Mouse (Mus musculus): ENCODE measurements around the gene Pax7. TPM values are rescaled to one million over a fixed set of nuclear protein-coding genes. Genes with fewer than 3 reads are reported as not detected.

Gene Pax7
- polyA plus RNA-seq, 1 experiment from 2014 or later: 0.24 TPM

DNA sequence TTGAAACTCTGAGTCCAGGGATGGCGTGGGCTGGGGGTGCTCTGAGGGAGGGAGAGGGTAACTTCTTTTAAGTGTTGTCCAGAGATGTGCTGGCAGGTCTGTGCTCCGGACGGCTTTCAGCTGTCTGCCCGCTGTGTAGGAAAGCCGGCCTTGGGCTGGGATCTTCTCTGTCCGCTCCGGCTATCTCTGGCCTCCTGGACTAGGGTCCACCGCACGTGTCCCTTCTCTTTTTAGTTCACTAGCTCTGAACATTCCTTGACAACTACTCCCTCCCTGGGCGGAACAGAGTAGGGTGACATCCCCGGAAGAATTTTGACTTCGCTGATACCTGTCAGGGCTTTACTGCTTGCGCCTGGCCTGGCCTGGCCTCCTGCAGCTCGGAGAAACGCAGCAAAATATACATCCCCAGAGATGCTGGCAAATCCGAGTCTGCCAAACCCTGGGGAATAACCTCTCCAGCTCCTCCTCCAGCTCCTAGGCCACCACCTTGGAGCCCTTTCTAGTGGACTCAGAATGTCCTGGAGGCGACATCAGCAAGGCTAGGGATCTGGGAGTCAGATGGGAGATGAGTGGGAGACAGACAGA is 581 bp upstream of the Pax7 start:
- Histone ChIP-seq H3K4me1 (ENCODE audit: control insufficient read depth, insufficient read depth, low read depth, low read length) (peaks cover 10% of the 10 kb centered on the region), H3K36me3 (ENCODE audit: control insufficient read depth, insufficient read depth, low read length) (no peaks in the 10 kb centered on the region), H3K4me2 (ENCODE audit: low read length) (0 out of 2 replicates have a peak overlapping the region, but pooled peaks have one; percentile 3), H3K4me3 (ENCODE audit: low read length) (no peak overlapping the region), H3K27ac (ENCODE audit: low read depth, low read length) (no peak overlapping the region), H3K27me3 (replicated peaks; ENCODE audit: control insufficient read depth, insufficient read depth, low read length) (peaks cover 69% of the 10 kb centered on the region), H3K9ac (ENCODE audit: low read depth, low read length) (no peak overlapping the region), H3K9me3 (ENCODE audit: control insufficient read depth, low read length) (no peaks in the 10 kb centered on the region)
- WGBS: 9% methylated on average over 17 of the region's 17 CpGs
- ATAC-seq: no peak

DNA sequence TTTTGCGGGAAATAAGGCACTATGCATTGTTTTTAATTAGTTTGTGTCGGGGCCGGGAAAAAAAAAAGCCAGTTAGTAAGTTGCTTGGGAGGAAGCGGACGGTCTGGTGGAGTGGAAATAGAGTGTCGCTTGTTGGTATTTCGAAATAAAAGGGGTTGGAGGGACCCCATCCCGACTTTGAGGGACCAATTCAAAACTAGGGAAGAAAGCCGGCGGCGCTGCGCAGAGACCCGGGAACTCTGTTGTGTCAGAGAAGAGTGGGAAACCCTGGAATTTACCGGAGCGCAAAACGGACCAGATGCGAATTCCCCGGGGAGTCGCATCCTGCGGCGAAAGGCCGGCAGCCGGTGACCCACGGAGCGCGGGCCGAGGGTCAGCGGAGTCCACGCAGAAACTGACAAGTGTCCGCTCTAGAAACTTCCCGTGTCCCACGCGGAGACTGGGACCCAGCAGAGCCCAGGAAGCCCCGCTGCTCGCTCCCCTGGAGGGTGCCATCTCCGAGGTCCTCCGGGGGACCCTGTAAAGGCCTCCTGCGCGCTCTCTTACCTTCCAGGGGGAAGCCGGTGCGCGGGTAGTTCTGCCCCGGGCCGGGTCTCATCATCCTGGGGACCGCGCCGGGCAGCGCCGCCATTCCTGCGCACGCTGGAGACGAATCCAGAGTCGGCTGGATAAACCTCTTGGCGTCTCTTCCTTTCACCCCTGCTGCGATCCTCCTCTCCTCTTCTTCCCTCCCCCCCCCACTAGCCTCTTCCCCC is 870 bp downstream of the Pax7 start:
- H3K4me2 ChIP-seq (ENCODE audit: low read length): peak overlapping the region; percentile 40
- H3K36me3 ChIP-seq (ENCODE audit: control insufficient read depth, insufficient read depth, low read length): no peaks in the 10 kb centered on the region
- peaks cover 17% of the 10 kb centered on the region for H3K4me1 ChIP-seq (ENCODE audit: control insufficient read depth, insufficient read depth, low read depth, low read length)
- peaks cover 65% of the 10 kb centered on the region for H3K27me3 ChIP-seq (replicated peaks; ENCODE audit: control insufficient read depth, insufficient read depth, low read length)
- H3K4me3 ChIP-seq (ENCODE audit: low read length): peak overlapping the region; percentile 28
- no peak for ATAC-seq
- no peak overlapping the region for H3K27ac ChIP-seq (ENCODE audit: low read depth, low read length)
- under 1% methylated on average over 49 of the region's 55 CpGs for WGBS
- no peaks in the 10 kb centered on the region for H3K9me3 ChIP-seq (ENCODE audit: control insufficient read depth, low read length)
- H3K9ac ChIP-seq (ENCODE audit: low read depth, low read length): no peak overlapping the region

GRCm38 (mm10) chr4:139831501-139832230 is 1.7 kb downstream of the Pax7 start:
- Histone ChIP-seq H3K36me3 (ENCODE audit: control insufficient read depth, insufficient read depth, low read length) (no peaks in the 10 kb centered on the region), H3K9me3 (ENCODE audit: control insufficient read depth, low read length) (no peaks in the 10 kb centered on the region), H3K27me3 (replicated peaks; ENCODE audit: control insufficient read depth, insufficient read depth, low read length) (peaks cover 68% of the 10 kb centered on the region), H3K27ac (ENCODE audit: low read depth, low read length) (no peak overlapping the region), H3K9ac (ENCODE audit: low read depth, low read length) (no peak overlapping the region), H3K4me2 (ENCODE audit: low read length) (peak overlapping the region; percentile 31), H3K4me3 (ENCODE audit: low read length) (peak overlapping the region; percentile 24), H3K4me1 (ENCODE audit: control insufficient read depth, insufficient read depth, low read depth, low read length) (peaks cover 17% of the 10 kb centered on the region)
- under 1% methylated on average over 57 of the region's 57 CpGs for WGBS
- no peak for ATAC-seq

DNA sequence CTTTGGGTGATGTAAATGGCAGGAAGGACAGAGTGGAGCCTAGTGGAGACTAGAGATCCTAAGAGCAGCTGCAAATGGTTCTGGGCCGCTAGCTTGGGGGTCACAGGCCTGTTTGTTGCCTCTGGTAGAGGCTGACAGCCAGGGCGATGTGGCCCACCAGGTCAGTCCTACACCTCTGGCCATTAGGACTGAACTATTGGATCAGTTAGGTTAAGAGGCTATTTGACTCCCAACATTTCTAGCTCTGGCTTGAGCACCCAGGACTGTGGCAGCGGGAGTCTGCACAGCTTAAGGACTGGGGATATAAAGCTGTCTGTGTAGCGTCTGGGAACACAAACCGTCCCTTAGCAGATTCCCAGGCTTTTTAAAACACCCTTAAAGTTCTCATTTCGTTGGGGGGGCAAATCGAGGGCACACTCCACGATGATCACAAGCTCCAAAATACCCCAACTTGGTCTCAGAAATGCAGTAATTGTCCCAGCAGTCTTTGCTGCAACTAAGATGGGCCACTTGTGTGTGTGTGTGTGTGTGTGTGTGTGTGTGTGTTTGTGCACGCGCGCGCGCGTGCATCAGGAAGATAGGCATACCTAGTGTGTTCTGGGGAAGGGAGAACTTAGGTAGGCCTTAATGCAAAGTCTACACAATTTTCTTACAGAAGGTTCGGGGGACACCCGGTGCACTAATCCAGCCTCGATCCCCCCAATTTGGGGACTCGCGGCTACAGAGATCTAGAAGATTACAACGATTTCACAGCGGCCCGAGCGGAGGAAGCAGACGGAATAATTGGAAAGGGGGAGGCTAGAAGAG is 2.5 kb downstream of the Pax7 start:
- 4% methylated on average over 24 of the region's 24 CpGs for WGBS
- H3K9me3 ChIP-seq (ENCODE audit: control insufficient read depth, low read length): no peaks in the 10 kb centered on the region
- H3K9ac ChIP-seq (ENCODE audit: low read depth, low read length): no peak overlapping the region
- H3K4me2 ChIP-seq (ENCODE audit: low read length): no peak overlapping the region; the same call in 1 of the 2 replicates
- H3K36me3 ChIP-seq (ENCODE audit: control insufficient read depth, insufficient read depth, low read length): no peaks in the 10 kb centered on the region
- no peak overlapping the region for H3K27ac ChIP-seq (ENCODE audit: low read depth, low read length)
- peaks cover 70% of the 10 kb centered on the region for H3K27me3 ChIP-seq (replicated peaks; ENCODE audit: control insufficient read depth, insufficient read depth, low read length)
- peak overlapping the region; percentile 24; the same call in 1 of the 2 replicates for H3K4me3 ChIP-seq (ENCODE audit: low read length)
- peaks cover 17% of the 10 kb centered on the region for H3K4me1 ChIP-seq (ENCODE audit: control insufficient read depth, insufficient read depth, low read depth, low read length)
- ATAC-seq: no peak

- peaks cover 17% of the 10 kb centered on the region for H3K4me1 ChIP-seq (ENCODE audit: control insufficient read depth, insufficient read depth, low read depth, low read length)
- no peak overlapping the region for H3K9ac ChIP-seq (ENCODE audit: low read depth, low read length)
- H3K4me3 ChIP-seq (ENCODE audit: low read length): no peak overlapping the region
- H3K36me3 ChIP-seq (ENCODE audit: control insufficient read depth, insufficient read depth, low read length): no peaks in the 10 kb centered on the region
- ATAC-seq: no peak
- peaks cover 66% of the 10 kb centered on the region for H3K27me3 ChIP-seq (replicated peaks; ENCODE audit: control insufficient read depth, insufficient read depth, low read length)
- no peak overlapping the region for H3K27ac ChIP-seq (ENCODE audit: low read depth, low read length)
- 13% methylated on average over 14 of the region's 14 CpGs for WGBS
- no peaks in the 10 kb centered on the region for H3K9me3 ChIP-seq (ENCODE audit: control insufficient read depth, low read length)
- no peak overlapping the region for H3K4me2 ChIP-seq (ENCODE audit: low read length)
Measured at GRCm38 (mm10) chr4:139830053-139830452, 3.3 kb downstream of the Pax7 start.

GRCm38 (mm10) chr4:139828871-139829590 is 4.3 kb downstream of the Pax7 start:
- H3K9me3 ChIP-seq (ENCODE audit: control insufficient read depth, low read length): no peaks in the 10 kb centered on the region
- ATAC-seq: no peak
- H3K27ac ChIP-seq (ENCODE audit: low read depth, low read length): no peak overlapping the region
- H3K4me2 ChIP-seq (ENCODE audit: low read length): no peak overlapping the region
- WGBS: 21% methylated on average over 16 of the region's 16 CpGs
- H3K4me3 ChIP-seq (ENCODE audit: low read length): no peak overlapping the region
- H3K27me3 ChIP-seq (replicated peaks; ENCODE audit: control insufficient read depth, insufficient read depth, low read length): peaks cover 62% of the 10 kb centered on the region
- H3K36me3 ChIP-seq (ENCODE audit: control insufficient read depth, insufficient read depth, low read length): no peaks in the 10 kb centered on the region
- H3K9ac ChIP-seq (ENCODE audit: low read depth, low read length): no peak overlapping the region
- H3K4me1 ChIP-seq (ENCODE audit: control insufficient read depth, insufficient read depth, low read depth, low read length): peaks cover 17% of the 10 kb centered on the region

GRCm38 (mm10) chr4:139828283-139828678 is 5.0 kb downstream of the Pax7 start:
- H3K27ac ChIP-seq (ENCODE audit: low read depth, low read length): no peak overlapping the region
- H3K4me3 ChIP-seq (ENCODE audit: low read length): peak overlapping the region; percentile 27
- no peaks in the 10 kb centered on the region for H3K9me3 ChIP-seq (ENCODE audit: control insufficient read depth, low read length)
- WGBS: 1% methylated on average over 37 of the region's 37 CpGs
- H3K27me3 ChIP-seq (replicated peaks; ENCODE audit: control insufficient read depth, insufficient read depth, low read length): peaks cover 59% of the 10 kb centered on the region
- no peak for ATAC-seq
- H3K4me1 ChIP-seq (ENCODE audit: control insufficient read depth, insufficient read depth, low read depth, low read length): peaks cover 22% of the 10 kb centered on the region
- no peak overlapping the region for H3K9ac ChIP-seq (ENCODE audit: low read depth, low read length)
- H3K4me2 ChIP-seq (ENCODE audit: low read length): peak overlapping the region; percentile 46
- H3K36me3 ChIP-seq (ENCODE audit: control insufficient read depth, insufficient read depth, low read length): no peaks in the 10 kb centered on the region

DNA sequence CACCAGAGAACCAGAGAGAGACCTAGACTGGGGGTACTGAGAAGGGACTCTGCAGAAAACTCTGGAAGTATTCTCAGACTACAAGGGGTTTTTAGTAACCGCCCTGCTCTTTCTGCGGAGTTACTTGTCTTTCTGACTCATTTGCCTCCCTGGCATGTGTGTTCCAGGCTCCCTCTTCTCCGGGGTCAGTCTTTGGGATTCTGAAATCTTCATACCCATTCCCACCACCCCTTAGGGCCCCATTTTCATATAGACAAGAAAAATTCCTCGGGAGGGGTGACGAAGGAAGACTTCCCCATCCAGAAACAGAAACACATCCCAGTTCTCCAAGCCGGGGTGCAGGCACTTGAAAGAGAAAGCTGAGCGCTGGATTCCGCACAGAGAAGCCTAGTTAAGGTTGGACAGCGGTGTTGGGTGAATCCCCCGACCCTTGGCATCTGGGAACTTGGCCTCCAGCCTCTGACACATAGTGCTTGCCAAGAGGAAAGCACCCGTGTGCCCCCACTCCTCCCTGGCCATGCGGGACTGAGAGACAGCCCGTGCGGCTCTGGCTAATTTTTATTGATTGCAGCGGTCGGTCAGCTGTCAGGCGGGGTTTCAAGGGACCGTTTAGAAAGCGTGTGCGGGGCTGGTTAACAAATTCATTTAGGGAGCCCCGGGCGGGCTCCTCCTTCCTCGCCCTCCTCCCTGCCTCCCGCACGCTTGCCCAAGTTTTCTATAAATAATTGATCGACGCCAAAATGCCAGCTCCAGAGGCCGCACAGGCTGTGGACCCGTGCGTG is 5.6 kb downstream of the Pax7 start:
- no peaks in the 10 kb centered on the region for H3K36me3 ChIP-seq (ENCODE audit: control insufficient read depth, insufficient read depth, low read length)
- H3K4me3 ChIP-seq (ENCODE audit: low read length): peak overlapping the region; percentile 27
- 7% methylated on average over 28 of the region's 30 CpGs for WGBS
- peak overlapping the region; percentile 46 for H3K4me2 ChIP-seq (ENCODE audit: low read length)
- peaks cover 19% of the 10 kb centered on the region for H3K4me1 ChIP-seq (ENCODE audit: control insufficient read depth, insufficient read depth, low read depth, low read length)
- no peak overlapping the region for H3K9ac ChIP-seq (ENCODE audit: low read depth, low read length)
- no peak for ATAC-seq
- no peaks in the 10 kb centered on the region for H3K9me3 ChIP-seq (ENCODE audit: control insufficient read depth, low read length)
- H3K27ac ChIP-seq (ENCODE audit: low read depth, low read length): no peak overlapping the region
- peaks cover 54% of the 10 kb centered on the region for H3K27me3 ChIP-seq (replicated peaks; ENCODE audit: control insufficient read depth, insufficient read depth, low read length)
